Mouse (Mus musculus): ENCODE data around the gene Dedd2. TPM values are rescaled to one million over a fixed set of nuclear protein-coding genes. Genes with fewer than 3 reads are reported as not detected.

Gene Dedd2
- polyA plus RNA-seq, 1 experiment: 8.8 TPM

DNA sequence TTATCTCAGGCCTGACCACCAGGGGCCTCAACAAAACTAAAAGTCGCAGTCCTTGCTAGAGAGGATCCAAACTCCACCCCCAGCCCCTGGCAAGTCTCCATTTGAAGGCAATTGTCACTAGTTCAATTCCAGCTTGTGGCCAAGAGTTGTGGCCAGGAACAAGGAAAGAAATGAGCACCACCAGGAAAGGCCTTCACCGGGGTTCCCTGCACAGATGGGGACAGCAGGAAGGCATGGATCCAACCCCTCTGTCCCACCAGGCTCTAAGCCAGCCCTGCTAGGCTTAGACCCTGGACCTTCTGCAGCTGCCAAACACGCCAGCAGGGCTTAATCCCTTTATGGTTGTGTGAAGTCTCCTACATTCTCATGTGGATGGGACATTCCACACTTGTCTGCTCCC is 49.8 kb downstream of the Dedd2 start:
- TF ChIP-seq USF1 (IDR thresholded peaks at IDR 0.05; ENCODE audit: low read depth) (no peak), SRF (IDR thresholded peaks at IDR 0.05; ENCODE audit: control insufficient read depth, insufficient read length, low read depth) (no peak), REST (IDR thresholded peaks at IDR 0.05; ENCODE audit: insufficient read depth, insufficient read length) (no peak), MYOG (IDR thresholded peaks at IDR 0.05; ENCODE audit: control insufficient read depth in 1 of 3, insufficient read depth in 1 of 3, insufficient read length in 2 of 3, low read depth in 2 of 3) (no peak), POLR2A (IDR thresholded peaks at IDR 0.05; ENCODE audit: insufficient read length, low read depth) (no peak), MAX (IDR thresholded peaks at IDR 0.05; ENCODE audit: low read depth) (no peak), TCF3 (IDR thresholded peaks at IDR 0.05; ENCODE audit: insufficient read length, low read depth) (no peak), TCF12 (IDR thresholded peaks at IDR 0.05; ENCODE audit: insufficient read depth, poor library complexity, severe bottlenecking) (no peak), POLR2AphosphoS2 (IDR thresholded peaks at IDR 0.05; ENCODE audit: insufficient read length, low read depth) (no peak)
- no peaks in the 10 kb centered on the region for H3K79me2 ChIP-seq (ENCODE audit: control insufficient read depth, insufficient read depth)
- peaks cover 78% of the 10 kb centered on the region for H3K27me3 ChIP-seq (ENCODE audit: control insufficient read depth, insufficient read depth, insufficient read length)
- H3K4me3 ChIP-seq: no peak overlapping the region
- H3K36me3 ChIP-seq (ENCODE audit: control insufficient read depth, insufficient read depth): no peaks in the 10 kb centered on the region
- no peak overlapping the region for H3K4me2 ChIP-seq (ENCODE audit: low read depth)
- H3ac ChIP-seq (ENCODE audit: control insufficient read depth, insufficient read length): no peak overlapping the region

DNA sequence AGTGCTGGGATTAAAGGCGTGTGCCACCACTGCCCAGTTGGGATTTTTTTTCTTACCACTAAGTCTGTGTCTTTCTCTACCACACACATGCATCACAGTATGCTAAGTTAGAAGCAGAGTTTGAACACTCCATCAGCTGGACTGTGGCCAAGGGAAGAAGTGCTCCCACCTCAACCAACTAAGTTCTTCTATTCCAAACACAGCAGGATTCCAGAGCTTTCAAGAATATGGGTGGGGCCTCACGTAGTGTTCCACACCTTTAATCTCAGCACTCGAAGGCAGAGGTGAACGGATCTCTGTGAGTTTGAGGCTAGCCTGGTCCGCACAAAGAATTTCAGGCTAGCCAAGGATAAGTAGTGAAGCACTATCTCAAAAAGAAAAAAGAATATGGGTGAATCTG is 54.3 kb downstream of the Dedd2 start:
- peaks cover 73% of the 10 kb centered on the region for H3K27me3 ChIP-seq (ENCODE audit: control insufficient read depth, insufficient read depth, insufficient read length)
- H3K36me3 ChIP-seq (ENCODE audit: control insufficient read depth, insufficient read depth): no peaks in the 10 kb centered on the region
- H3ac ChIP-seq (ENCODE audit: control insufficient read depth, insufficient read length): no peak overlapping the region
- no peak overlapping the region for H3K4me3 ChIP-seq
- TF ChIP-seq USF1 (IDR thresholded peaks at IDR 0.05; ENCODE audit: low read depth) (no peak), REST (IDR thresholded peaks at IDR 0.05; ENCODE audit: insufficient read depth, insufficient read length) (no peak), MYOD1 (IDR thresholded peaks at IDR 0.05; ENCODE audit: control insufficient read depth in 1 of 3, insufficient read length in 2 of 3, low read depth in 2 of 3) (no peak), CEBPB (IDR thresholded peaks at IDR 0.05; ENCODE audit: insufficient read depth, poor library complexity, severe bottlenecking) (no peak), SRF (IDR thresholded peaks at IDR 0.05; ENCODE audit: control insufficient read depth, insufficient read length, low read depth) (no peak), TCF12 (IDR thresholded peaks at IDR 0.05; ENCODE audit: insufficient read depth, poor library complexity, severe bottlenecking) (no peak), POLR2A (IDR thresholded peaks at IDR 0.05; ENCODE audit: insufficient read length, low read depth) (no peak), POLR2AphosphoS2 (IDR thresholded peaks at IDR 0.05; ENCODE audit: insufficient read length, low read depth) (no peak), MAX (IDR thresholded peaks at IDR 0.05; ENCODE audit: low read depth) (no peak), MYOG (IDR thresholded peaks at IDR 0.05; ENCODE audit: control insufficient read depth in 1 of 3, insufficient read depth in 1 of 3, insufficient read length in 2 of 3, low read depth in 2 of 3) (no peak)
- H3K79me2 ChIP-seq (ENCODE audit: control insufficient read depth, insufficient read depth): no peaks in the 10 kb centered on the region
- no peak overlapping the region for H3K4me2 ChIP-seq (ENCODE audit: low read depth)

DNA sequence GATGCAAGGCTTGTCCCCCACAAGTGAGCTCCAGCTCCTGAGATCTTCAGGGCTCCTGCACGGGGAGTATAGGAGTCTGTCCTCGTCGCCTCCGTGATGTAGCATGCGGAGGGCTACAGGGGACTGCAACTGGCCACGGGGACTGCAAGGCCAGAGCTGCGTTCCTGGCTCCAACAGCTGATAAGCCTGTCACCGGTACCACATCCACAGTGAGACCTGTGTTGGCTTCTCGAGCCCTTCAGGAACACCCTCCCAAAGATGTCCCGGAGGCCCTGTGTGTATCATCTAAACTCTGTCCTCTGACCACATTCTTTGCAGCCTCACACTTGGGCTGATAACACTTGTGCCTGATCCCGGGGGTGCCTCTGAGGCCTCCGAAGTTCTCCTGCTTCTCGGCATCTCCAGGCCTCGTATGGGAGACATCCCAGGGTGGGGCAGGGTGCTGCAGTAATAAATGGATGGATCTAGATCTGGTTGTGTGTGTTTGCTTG is 64.2 kb downstream of the Dedd2 start:
- Histone ChIP-seq H3K79me2 (ENCODE audit: control insufficient read depth, insufficient read depth) (no peaks in the 10 kb centered on the region), H3K4me3 (no peak overlapping the region), H3ac (ENCODE audit: control insufficient read depth, insufficient read length) (no peak overlapping the region), H3K4me2 (ENCODE audit: low read depth) (peak overlapping the region; percentile 60), H3K27me3 (ENCODE audit: control insufficient read depth, insufficient read depth, insufficient read length) (peaks cover 11% of the 10 kb centered on the region), H3K36me3 (ENCODE audit: control insufficient read depth, insufficient read depth) (no peaks in the 10 kb centered on the region)
- TF ChIP-seq TCF12 (IDR thresholded peaks at IDR 0.05; ENCODE audit: insufficient read depth, poor library complexity, severe bottlenecking) (no peak), POLR2A (IDR thresholded peaks at IDR 0.05; ENCODE audit: insufficient read length, low read depth) (no peak), E2F4 (IDR thresholded peaks at IDR 0.05; ENCODE audit: insufficient read depth) (no peak), POLR2AphosphoS2 (IDR thresholded peaks at IDR 0.05; ENCODE audit: insufficient read length, low read depth) (no peak), MAX (IDR thresholded peaks at IDR 0.05; ENCODE audit: low read depth) (no peak), MYOD1 (IDR thresholded peaks at IDR 0.05; ENCODE audit: control insufficient read depth in 1 of 3, insufficient read length in 2 of 3, low read depth in 2 of 3) (no peak), TCF3 (IDR thresholded peaks at IDR 0.05; ENCODE audit: insufficient read length, low read depth) (no peak), SRF (IDR thresholded peaks at IDR 0.05; ENCODE audit: control insufficient read depth, insufficient read length, low read depth) (no peak), MYOG (IDR thresholded peaks at IDR 0.05; ENCODE audit: control insufficient read depth in 1 of 3, insufficient read depth in 1 of 3, insufficient read length in 2 of 3, low read depth in 2 of 3) (no peak), REST (IDR thresholded peaks at IDR 0.05; ENCODE audit: insufficient read depth, insufficient read length) (no peak), CEBPB (IDR thresholded peaks at IDR 0.05; ENCODE audit: insufficient read depth, poor library complexity, severe bottlenecking) (no peak), USF1 (IDR thresholded peaks at IDR 0.05; ENCODE audit: low read depth) (no peak)

DNA sequence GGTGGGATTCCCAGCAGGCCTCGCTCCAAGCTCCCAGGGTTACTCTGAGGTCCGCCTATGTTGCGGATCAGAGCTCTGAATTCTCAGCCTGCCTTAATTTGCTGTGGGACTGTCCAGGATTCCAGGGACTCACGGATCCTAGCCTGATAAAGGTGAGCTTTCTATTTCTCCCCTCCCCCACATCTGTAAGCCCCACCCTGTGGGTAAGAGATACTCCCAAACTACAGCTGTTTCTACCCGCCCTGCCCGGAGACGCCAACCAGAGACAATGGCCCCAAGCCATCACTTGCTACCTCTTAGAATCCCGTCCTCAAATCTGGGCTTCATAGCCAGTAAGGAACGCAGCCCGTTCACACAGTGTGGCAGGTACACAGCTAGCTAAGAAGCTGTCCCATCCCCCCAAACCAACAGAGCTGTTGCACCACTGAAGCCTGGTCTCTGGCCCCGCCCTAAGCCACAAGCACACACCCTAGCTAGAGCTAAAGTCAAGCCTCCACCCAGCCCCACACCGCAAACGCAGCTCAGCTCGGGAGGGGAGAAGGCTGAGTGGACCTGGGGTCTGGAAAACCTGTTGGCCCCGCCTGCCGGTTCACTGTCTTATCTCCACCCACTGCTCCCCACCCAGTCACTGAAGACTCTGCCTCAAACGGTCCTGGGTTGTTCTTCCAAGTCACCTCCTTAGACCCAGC is 64.8 kb downstream of the Dedd2 start:
- Histone ChIP-seq H3ac (ENCODE audit: control insufficient read depth, insufficient read length) (no peak overlapping the region), H3K79me2 (ENCODE audit: control insufficient read depth, insufficient read depth) (no peaks in the 10 kb centered on the region), H3K4me2 (ENCODE audit: low read depth) (peak overlapping the region; percentile 60), H3K27me3 (ENCODE audit: control insufficient read depth, insufficient read depth, insufficient read length) (peaks cover 14% of the 10 kb centered on the region), H3K4me3 (no peak overlapping the region), H3K36me3 (ENCODE audit: control insufficient read depth, insufficient read depth) (no peaks in the 10 kb centered on the region)
- TF ChIP-seq MAX (IDR thresholded peaks at IDR 0.05; ENCODE audit: low read depth) (no peak), USF1 (IDR thresholded peaks at IDR 0.05; ENCODE audit: low read depth) (no peak), SRF (IDR thresholded peaks at IDR 0.05; ENCODE audit: control insufficient read depth, insufficient read length, low read depth) (no peak), E2F4 (IDR thresholded peaks at IDR 0.05; ENCODE audit: insufficient read depth) (no peak), POLR2AphosphoS2 (IDR thresholded peaks at IDR 0.05; ENCODE audit: insufficient read length, low read depth) (no peak), CEBPB (IDR thresholded peaks at IDR 0.05; ENCODE audit: insufficient read depth, poor library complexity, severe bottlenecking) (no peak), POLR2A (IDR thresholded peaks at IDR 0.05; ENCODE audit: insufficient read length, low read depth) (no peak), MYOD1 (IDR thresholded peaks at IDR 0.05; ENCODE audit: control insufficient read depth in 1 of 3, insufficient read length in 2 of 3, low read depth in 2 of 3) (no peak), REST (IDR thresholded peaks at IDR 0.05; ENCODE audit: insufficient read depth, insufficient read length) (no peak), TCF3 (IDR thresholded peaks at IDR 0.05; ENCODE audit: insufficient read length, low read depth) (no peak), MYOG (IDR thresholded peaks at IDR 0.05; ENCODE audit: control insufficient read depth in 1 of 3, insufficient read depth in 1 of 3, insufficient read length in 2 of 3, low read depth in 2 of 3) (no peak), TCF12 (IDR thresholded peaks at IDR 0.05; ENCODE audit: insufficient read depth, poor library complexity, severe bottlenecking) (no peak)

Measured in myocyte (in vitro differentiated cells).